Mouse (Mus musculus) adrenal gland, postnatal 25 days (tissue): ENCODE measurements around the gene Gm11084. TPM values are rescaled to one million over a fixed set of nuclear protein-coding genes. Genes with fewer than 3 reads are reported as not detected.

Source experiments
- DNase-seq: peaks from one replicate; pipeline ENCODE4 v3.0.0; 2021; ENCODE audit warnings: mixed read lengths
- long read RNA-seq: library from polyadenylated mRNA; stranded (forward); transcript quantifications from one replicate; pipeline ENCODE4 v2.0.0, GENCODE M21; 2021
- total RNA-seq: library from RNA; stranded (reverse); gene quantifications from 2 replicates; pipeline ENCODE4 v1.2.3, GENCODE M21; 2021

Gene Gm11084
- not detected in 2 replicates for total RNA-seq
- long read RNA-seq: 0 reads

DNA sequence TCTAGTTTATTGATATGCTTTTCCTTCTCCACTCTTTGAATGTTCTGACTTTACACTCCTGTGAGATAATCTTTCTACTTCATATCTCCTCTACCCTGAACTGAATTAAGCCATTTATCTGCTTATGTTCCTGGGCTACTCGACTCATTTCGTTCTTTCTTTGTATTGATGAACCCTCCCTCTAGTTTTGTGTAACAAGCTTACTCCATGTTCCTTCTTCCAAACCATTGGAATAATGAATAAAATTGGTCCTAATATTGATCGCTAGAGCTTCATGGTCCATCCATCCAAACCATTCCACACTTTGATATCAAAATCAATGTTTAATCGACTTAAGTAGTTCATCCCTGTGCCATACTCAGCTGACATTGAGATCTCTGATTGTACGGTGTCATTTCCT lies at the start of gene Gm11084:
TSS of gene Gm11084 (minus strand) at position 101 of the 400 bp plus-strand sequence.
- DNase-seq: no peak

DNA sequence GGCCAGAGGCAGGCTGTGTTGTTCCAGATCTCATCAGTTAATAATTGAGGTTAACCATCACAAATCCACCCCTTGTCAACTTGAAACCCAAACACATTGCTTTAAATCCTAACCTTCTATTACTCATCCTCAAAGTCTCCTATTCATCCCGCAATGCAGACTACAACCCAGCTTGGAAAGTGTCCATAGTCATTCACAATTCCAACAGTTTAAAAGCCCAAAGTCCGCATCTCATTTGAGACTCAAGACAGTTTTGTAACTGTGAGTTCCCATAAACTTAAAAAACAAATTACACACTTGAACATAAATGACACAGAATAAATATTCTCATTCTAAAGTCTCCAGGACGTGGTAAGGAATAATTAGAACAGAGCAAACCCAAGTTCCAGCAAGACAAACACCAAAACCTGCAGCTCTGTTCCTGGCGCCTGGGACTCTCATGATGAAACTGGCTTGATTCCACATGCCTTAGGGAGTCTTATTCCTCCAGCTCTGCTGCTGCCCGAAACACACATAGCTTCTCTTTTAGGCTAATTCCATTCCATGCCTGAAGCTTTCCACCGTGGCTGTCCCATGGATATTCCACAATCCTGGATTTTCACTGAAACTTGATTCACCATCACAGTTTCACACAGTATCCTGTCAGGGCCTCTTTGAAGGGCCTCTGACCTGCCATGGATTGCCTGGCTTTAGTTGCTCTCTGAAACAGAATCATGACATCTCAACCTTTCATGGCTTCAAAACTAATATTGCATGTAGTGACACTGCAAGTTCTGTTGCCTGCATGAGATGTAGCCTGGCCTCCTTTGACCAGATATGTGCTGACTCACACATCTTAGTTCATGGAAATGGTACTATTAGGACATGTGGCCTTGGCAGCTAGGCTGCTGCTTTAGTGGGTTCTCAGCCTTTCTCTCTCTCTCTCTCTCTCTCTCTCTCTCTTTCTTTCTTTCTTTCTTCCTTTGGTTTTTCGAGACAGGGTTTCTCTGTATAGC lies 44.8 kb upstream of the Gm11084 start:
- DNase-seq: no peak

DNA sequence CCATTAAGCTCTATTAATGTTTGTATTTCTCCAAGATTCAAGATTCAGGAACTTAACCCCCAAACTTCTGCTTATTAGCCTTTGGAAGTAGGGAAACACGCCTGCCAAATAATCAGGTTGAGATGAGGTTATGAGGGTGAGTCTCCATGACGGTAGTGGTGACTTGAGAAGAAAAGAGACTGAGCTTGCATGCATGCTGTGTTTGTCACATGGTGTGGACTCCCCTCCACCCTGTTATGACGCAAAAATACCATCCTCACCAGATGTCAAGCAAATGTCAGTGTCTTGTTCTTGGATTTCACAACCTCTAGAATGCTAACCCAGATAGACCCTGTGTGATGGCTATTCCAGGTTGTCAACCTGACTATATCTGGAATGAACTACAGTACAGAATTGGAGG lies 43.3 kb upstream of the Gm11084 start:
- no peak for DNase-seq

DNA sequence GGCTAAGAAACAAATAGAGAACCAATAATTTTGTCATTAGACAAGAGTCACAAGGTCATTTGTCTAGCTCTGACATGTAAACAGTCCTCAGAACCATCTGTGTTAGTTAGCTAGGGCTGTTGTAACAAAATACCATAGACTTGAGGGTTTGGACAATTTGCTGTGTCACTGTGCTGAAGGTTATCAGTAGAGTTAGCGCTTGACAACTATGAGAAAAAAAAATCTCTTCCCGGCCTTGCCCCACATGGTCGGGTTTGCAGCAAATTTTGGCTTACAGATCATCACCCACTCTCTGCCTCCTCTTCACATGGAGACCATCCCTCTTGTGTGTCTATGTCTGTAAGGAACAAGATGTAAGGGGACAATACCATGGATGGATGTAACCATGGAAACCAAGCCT lies 41.5 kb upstream of the Gm11084 start:
- no peak for DNase-seq

DNA sequence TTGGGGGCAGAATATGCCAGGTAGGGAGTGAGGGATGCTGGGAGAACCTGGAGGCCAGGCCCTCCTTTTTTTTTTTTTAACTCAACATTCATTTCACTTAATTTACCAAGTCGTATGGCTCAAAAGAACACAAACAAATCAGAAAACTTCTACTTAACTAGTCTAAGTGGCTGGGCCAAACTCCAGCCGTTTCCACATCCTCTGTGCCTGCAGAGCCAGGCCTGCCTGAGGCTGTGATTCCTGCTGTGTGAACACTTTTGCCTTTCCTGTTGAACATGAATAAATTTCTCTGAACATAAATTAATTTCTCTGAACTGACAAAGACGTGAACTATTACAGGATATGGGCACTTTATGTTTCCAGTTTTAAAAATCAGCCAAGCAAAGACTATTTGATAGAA lies 40.6 kb upstream of the Gm11084 start:
- DNase-seq: no peak

DNA sequence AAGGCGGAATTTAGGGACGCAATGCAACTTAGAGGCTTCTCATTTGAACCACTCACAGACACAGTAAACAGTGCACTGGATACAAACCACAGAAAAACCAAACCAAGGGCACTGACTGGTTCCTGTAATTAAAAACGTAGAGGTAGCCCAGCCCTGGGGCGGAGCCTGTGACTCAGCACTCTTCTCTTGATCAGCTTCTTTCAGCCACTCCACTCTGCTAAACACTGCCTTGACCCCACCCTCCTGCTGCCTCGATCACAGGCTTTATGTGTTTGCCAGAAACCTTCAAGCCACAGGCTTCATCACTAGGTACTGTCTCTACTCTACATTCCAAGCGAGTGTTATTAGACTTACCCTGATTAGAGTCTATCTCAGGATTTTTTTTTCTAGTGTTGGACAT lies 37.3 kb upstream of the Gm11084 start:
- no peak for DNase-seq

DNA sequence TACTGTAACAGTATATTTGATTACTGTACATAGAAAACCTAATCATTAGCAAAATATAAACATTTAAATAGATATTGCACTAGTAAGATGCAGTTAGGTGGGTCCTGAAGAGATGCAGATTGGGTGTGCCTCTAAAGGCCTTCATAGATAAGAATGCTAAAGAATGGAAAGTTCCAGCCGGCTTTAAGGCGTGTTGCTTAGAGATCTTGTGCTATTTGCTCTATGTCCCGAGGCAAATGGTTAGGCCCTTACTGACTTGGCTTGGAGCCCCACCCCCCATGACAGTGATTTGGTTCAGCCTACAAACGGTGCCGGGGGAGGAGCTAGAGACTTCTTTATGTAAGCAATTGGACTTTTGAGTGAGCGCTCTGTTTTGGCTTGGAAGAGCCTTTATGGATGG lies 34.5 kb upstream of the Gm11084 start:
- DNase-seq: no peak

DNA sequence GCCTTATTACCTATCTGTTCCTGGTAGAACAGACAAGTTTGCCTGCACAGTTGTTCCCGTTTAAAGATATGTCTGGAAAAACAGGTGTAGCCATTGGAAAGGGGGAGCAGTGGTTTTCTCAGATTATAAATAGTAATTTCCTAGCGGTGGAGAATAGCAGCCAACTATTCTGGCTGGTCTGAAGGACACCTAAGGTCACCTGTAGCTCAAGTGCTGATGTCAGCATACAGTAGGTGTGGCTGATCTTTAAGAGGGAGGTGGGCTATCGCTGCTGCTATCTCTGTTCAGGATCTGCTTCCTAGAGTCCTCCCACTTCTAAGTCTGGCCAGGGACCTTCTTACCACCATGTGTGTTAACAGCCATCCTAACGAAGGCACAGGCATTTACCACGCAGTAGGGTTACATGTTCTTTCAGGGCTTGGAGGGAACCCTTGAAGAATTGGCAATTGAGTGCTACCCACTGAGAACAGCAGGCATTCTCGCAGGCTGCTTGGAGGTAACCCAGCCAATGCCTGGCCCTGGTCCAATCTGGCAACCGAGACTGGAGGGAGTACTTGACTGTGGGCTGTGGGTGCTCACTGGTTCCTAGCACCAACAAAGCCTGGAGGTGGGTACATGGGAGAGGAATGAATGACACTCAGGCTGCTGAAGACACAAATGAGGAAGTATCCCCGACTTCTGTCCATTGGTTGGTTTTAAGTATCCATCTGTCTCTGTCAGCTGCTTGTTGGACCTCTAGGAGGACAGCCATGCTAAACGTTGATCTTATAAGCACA lies 33.0 kb upstream of the Gm11084 start:
- peak; percentile 69 for DNase-seq

DNA sequence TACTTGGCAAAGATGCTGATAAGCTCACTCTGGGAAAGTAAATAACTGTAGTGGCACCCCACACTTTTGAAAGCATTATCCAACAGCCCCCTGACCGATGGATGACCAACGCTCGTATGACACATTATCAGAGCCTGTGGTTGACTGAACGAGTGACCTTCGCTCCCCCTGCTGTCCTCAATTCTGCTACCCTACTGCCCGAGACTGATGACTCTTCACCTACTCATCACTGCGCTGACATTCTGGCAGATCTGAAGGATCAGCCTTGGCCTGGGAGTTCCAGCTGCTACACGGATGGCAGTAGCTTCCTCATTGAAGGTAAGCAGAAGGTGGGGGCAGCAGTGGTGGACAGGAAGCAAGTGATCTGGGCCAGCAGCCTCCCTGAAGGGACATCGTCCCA lies 27.5 kb upstream of the Gm11084 start:
- peak; percentile 36 for DNase-seq

DNA sequence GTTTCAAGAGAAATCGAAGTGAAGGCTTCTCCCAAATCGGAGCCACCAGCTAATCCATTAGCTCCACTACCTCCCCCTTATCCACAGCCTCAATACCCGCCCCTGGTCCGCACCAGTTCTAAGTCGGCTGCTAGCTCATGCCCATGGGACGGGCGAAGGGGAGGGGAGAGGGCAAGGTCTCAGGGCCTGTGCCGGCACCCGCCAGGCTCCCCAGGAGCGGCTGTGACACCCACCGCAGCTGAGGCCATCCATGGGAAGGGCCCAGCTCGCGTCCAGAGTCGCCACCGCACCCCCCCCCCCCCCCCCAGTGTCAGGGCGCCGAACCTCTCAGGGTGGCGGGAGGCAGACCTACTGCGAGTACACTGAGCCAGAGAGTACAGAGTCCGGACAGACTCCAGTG lies 26.1 kb upstream of the Gm11084 start:
- DNase-seq: no peak

DNA sequence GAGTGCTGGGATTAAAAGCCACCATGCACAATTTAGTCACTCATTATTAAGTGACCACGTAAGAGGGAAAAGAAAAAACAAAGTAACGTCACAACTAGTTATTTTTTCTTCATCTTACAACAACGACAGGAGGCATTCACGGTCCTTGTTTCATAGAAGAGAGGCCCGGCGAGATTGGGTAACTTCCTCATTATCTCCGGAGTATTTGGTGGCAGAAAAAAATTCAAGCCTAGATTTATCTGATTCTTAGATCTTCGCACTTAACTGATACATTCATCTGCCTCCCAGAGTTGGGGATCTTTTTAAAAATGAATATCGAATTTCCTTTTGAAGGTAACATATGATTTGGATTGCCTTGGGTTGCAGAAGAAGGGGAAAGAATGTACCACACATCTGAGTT lies 21.0 kb upstream of the Gm11084 start:
- DNase-seq: no peak

DNA sequence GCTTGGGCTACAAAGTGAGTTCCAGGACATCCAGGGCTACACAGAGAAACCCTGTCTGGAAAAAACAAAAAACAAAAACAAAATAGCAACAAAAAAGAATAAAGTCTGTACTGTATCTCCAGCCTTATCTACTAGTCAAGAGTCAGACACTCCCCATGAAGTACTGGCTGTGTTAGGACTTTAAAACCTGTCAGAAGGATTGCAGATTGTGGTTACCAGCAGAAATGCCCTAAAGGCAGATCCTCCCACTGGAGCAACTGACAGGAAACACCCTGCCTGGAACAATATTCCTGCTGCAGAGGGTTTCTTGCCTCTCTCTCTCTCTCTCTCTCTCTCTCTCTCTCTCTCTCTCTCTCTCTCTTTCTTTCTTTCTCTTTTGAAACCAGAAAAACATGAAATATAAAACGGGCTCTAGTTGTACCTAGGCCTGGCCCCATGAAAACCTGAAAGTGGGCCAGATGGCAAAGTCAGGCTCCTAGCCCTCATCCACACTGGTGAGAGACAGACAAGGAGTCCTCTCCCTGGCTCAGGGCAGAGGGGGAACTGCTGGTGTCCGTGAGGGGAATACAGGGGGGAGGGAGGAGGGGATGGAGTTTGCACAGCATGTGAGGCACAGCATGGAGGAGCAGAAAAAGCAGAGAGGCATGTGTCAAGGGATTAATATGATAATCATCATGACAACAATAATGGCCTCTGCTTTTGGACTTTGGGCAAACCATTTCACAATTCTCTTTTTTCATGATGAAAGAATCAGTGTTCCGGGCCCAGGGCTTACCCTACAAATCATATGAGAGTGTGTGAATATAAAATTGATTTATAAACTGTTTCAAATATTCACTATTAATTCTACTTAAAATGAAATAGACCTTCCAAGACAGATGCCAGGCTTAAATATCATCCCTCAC lies 19.3 kb upstream of the Gm11084 start:
- no peak for DNase-seq

DNA sequence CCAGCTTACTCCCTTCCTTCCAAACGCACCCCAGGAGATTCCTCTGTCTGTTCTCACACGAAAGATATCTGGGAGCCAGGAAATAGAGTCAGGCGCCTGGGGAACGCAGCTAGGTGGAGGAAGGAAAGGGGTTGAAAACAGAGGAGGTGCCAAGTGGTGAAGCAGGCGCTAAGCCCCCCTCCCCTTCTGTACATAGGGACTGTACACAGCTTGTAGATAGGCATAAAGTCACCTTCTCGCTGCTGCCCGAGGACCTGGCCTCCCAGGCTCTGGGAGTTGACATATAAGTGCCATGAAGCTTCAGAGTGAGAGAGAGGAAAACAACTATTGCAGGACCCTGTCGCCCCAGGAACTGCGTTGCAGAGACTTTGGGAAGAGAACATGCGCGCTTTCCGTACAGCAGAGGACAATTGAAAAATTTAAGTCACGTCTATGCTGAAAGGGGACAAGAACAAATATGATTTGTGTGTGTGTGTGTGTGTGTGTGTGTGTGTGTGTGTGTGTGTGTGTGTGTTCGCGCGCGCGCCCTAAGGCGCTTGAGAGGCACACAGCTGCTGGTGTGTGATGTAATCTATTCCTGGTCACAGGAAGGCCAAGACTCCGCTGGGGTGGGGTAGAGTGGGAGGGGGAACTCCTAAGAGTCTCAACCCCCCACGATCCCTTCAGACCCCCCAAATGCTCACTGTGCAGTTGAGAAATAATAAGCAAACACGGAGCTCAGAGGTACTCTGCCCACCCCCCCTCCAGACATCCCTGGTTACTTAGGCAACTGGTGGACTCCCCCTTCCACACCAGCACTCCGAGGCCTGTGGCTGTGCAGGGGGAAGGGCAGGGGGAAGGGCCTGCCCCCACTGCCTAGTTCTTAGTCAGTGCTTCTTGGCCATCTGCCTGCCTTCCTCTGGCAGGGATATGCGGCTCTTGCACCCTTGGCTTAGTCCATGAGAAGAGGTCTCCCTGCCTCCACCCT lies 17.5 kb upstream of the Gm11084 start:
- peak; percentile 83 for DNase-seq

DNA sequence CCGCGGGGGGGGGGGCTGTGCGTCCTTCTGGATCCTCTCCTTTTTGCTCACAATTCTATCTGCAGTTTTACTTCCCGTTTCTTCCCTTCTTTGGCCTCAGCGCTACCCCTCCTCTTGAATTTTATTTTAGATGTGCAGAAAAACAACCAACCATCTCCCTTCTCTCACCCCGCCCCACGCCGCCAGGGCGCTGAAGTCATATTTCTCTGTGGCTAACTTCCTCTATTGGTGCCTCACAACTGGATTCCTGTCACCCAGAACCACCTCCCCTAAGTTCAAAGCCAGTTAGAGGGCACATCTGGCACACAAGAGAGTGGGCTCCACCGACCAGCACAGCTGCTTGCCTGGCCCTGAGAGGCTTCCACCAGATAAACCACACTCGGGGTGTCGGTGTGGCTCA lies 16.5 kb upstream of the Gm11084 start:
- DNase-seq: no peak

DNA sequence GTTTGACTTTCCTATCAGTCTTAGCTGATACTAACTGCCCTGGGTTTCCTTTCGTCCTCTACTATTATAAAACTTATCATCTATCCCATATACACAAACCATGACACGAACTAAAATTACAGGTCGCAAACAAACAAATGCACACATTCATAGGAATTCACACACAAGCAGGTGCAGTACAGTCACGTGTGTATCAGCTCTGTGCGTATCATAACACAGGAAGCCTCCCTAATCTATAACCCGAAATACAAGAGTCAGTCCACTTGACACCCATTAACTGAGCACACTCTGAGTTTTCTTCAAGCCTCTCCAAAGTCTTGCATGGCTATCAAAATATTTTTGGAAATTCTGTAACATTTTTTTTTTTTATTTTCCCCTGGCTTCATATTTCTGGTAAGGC lies 15.9 kb upstream of the Gm11084 start:
- no peak for DNase-seq

DNA sequence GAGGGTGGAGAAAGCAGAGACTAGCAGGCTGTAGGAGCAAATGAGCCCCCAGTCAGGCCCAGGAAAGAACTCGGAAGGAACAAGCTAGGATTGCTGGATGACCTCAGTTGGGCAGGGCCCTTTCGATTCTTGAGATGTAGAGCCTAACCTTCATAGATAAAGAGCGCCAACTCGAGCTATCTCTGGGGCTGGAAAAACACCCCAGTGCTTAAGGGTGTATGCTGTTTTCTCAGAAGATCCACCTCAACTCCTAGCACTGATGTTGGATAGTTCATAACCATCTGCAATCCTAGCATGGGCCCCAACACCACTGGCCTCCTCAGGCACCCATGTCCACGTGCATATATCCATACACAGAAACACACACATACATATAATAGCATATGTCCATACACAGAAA lies 15.5 kb upstream of the Gm11084 start:
- DNase-seq: no peak

DNA sequence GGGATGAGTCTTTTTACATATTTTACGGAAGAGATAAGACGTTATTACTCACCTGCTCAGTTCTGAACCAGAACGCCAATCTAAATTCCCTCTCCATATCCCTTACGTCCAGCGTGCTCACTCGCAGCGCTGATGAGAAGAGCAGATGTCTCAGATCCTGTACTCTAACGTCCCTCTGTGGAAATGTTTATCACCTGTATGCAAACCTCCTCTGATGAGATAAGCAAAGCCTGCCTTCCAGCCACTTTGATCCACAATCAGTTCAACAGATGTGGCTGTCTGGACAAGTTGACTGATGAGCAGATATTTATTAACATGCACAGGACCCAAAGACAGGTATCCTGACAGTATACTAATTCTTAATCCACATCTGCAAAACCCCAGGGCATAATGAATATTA lies 13.7 kb upstream of the Gm11084 start:
- no peak for DNase-seq

DNA sequence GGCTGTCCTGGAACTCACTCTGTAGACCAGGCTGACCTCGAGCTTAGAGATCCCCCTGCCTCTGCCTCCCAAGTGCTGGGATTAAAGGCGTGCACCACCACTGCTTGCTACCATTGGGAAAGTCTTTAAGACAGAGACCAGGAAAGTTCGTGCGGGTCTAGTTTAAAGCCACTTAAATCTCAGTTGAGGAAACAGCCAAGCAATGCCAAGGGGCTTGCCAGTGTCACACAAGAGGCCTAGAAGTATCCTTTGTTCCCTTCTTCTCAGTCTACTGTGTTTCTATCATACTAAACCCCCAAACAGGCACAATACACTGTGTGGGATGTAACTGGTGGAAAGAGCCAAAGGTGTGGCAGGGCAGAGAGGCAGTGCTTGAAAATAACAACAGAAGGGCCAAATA lies 11.1 kb upstream of the Gm11084 start:
- DNase-seq: no peak

DNA sequence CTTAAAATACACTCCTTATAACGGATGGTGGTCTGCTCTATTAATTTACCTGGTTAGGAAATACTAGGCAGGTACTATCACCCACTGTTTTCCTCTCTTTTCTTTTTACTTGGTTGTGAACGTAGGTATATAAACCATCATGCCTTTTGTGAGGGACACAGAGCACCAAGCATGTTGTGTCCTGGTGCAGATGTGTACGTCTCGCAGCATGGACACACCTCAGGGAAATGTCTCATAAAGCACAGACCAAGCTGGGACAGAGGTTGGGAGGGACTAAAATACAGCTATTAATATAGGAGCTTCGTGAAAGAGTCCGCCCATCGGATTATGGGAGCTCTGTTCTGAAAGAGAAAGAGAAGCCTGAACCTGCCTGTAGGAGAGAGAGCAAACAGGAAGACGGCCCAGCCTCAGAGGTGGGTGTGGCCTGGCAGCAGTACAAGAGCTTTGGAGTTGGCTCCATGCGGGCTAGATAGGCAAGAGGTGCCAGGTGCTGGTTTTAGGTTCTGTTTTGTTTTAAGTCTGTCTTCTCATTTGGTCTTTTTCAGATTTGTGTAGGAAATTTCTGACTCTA lies 10.4 kb upstream of the Gm11084 start:
- DNase-seq: peak; percentile 51

DNA sequence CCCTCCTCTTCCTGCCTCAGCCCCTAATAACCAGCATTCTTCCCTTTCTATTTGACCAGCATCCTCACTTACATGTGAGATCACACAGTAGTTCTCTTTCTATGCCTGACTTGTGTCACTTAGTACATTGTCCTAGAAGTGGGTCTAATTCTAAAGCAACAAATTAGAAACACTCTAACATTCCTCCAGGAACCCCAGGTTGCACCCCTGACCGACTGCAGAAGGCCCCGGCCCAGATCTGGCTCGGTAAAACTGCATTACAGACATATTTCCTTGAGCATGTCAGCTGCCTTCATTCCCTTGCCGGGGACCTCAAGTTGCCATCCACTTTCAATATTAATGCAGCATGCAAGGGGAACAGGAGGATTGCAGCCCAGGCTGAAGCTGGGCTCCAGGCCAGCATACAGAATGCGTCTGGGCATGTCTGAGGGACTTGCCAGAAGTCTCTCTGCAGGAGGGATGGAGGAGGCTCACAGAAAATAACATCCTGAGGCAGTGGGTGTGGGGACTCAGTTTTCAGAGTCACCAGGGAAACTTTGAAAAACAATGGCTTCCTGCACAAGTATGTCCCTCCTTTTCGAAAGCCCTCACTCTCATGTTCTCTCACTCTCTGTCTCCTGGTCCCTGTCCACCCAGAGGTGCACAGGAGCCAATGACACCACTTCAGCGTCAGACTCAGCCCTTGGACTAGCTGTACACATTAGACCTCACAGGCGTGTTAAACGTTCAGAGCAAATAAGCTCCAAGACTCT lies 9.0 kb upstream of the Gm11084 start:
- peak; percentile 38 for DNase-seq
